Comparison of ENCODE assay signal across 34 mouse cellular contexts in the genomic region with DNA sequence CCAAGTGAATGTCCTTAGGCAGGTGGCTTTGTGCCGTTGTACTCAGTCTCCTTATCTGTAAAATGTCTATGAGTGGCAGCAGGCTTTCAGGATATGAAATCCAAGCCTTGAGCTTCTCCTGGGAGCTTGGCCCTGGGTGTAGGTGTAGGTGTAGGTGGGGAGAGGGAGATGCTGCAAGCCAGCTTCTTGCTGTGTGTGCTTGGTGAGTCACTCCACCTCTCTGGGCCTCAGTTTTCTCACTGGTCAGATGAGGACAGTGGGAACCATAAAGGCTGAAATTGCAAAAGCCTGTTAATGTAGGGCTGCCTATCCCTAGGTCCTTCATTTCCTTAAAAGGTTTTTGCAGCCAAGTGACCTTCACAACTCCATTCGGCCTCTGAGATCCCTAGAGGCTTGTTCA. TPM values are rescaled to one million over a fixed set of nuclear protein-coding genes. Genes with fewer than 3 reads are reported as not detected.
DNase-seq lines count a peak whose midpoint lies in the region; ATAC-seq and TF ChIP-seq lines count a peak whose summit lies in the region.
"Had no signal": no experiment of that assay in that cellular context is flagged by ENCODE, and none has a peak within 500 bp of the region (broad histone marks: within the 10 kb centered on the region; RNA-seq: fewer than 3 reads in every experiment).

No protein-coding gene starts in this region.

- no peak overlapping the region for H3K4me3 ChIP-seq in heart, embryonic 10.5 days
- no peak overlapping the region for H3K4me3 ChIP-seq in liver, adult 2 months (ENCODE audit: insufficient read depth, low read depth, low read length)
- no peak overlapping the region for H3K4me3 ChIP-seq in liver, postnatal 0 days (ENCODE audit: low read depth, low read length)
- H3K4me3 ChIP-seq in brown adipose tissue, adult 24 weeks (ENCODE audit: insufficient read depth, low read depth, low read length) = no peak overlapping the region
- H3K4me3 ChIP-seq: embryonic facial prominence, embryonic 13.5 days; erythroblast, embryonic 14.5 days; heart, embryonic 13.5 days; hindbrain, embryonic 15.5 days; limb, embryonic 13.5 days; liver, embryonic 12.5 days; neural tube, embryonic 15.5 days had no signal

- H3K4me1 ChIP-seq in heart, embryonic 10.5 days = peaks cover 38% of the 10 kb centered on the region
- no peaks in the 10 kb centered on the region; the same call in 1 of the 2 replicates for H3K4me1 ChIP-seq in liver, adult 2 months (ENCODE audit: control insufficient read depth, insufficient read depth, low read length)
- no peaks in the 10 kb centered on the region for H3K4me1 ChIP-seq in liver, postnatal 0 days (ENCODE audit: insufficient read depth)
- peaks cover 17% of the 10 kb centered on the region for H3K4me1 ChIP-seq in brown adipose tissue, adult 24 weeks (ENCODE audit: control insufficient read depth, insufficient read depth, insufficient read length, low read length)
- H3K4me1 ChIP-seq: liver, embryonic 12.5 days had no signal

- no peak for TF ChIP-seq POLR2A in liver, adult 2 months (IDR thresholded peaks at IDR 0.05; ENCODE audit: extremely low read depth, insufficient read depth, low read length)

- H3K27ac ChIP-seq in heart, embryonic 10.5 days = peak overlapping the region; percentile 24; the same call in 1 of the 2 replicates
- H3K27ac ChIP-seq in liver, adult 2 months (replicated peaks; ENCODE audit: insufficient read depth, low read depth, low read length) = no peak overlapping the region
- H3K27ac ChIP-seq in liver, postnatal 0 days (ENCODE audit: low read depth) = no peak overlapping the region
- H3K27ac ChIP-seq in brown adipose tissue, adult 24 weeks (replicated peaks; ENCODE audit: low read depth, low read length) = 0 out of 2 replicates have a peak overlapping the region, but pooled peaks have one; percentile 6
- H3K27ac ChIP-seq: heart, embryonic 13.5 days; hindbrain, embryonic 15.5 days; limb, embryonic 13.5 days; liver, embryonic 12.5 days; macrophage; neural tube, embryonic 15.5 days had no signal

- H3K9ac ChIP-seq in liver, adult 2 months (ENCODE audit: low read depth, low read length) = no peak overlapping the region
- H3K9ac ChIP-seq in liver, postnatal 0 days (replicated peaks) = no peak overlapping the region
- H3K9ac ChIP-seq: embryonic facial prominence, embryonic 13.5 days; heart, embryonic 13.5 days; hindbrain, embryonic 15.5 days; liver, embryonic 12.5 days; neural tube, embryonic 15.5 days had no signal

- H3K4me2 ChIP-seq in liver, postnatal 0 days (ENCODE audit: low read depth, low read length) = no peak overlapping the region
- H3K4me2 ChIP-seq: hindbrain, embryonic 15.5 days; limb, embryonic 13.5 days; liver, embryonic 12.5 days; neural tube, embryonic 15.5 days had no signal

- TF ChIP-seq CTCF in liver, adult 2 months (IDR thresholded peaks at IDR 0.05; ENCODE audit: low read depth, low read length) = no peak
- TF ChIP-seq CTCF in liver, postnatal 0 days (IDR thresholded peaks at IDR 0.05; ENCODE audit: low read depth) = no peak

- no peak for DNase-seq in heart, embryonic 10.5 days (ENCODE audit: low spot score)
- DNase-seq in heart, adult 8-10 months (ENCODE audit: low spot score) = no peak
- peak; percentile 2 for DNase-seq in liver, adult 2 months (ENCODE audit: extremely low read depth, low read depth, low spot score)
- no peak for DNase-seq in liver, postnatal 0 days
- peak; percentile 54 for DNase-seq in brain, adult 2 months (ENCODE audit: low read depth, low spot score)
- DNase-seq in cerebellum, postnatal 25 days = no peak
- DNase-seq: B cell, adult 2 months; cerebellum, adult 11 months; cerebellum, adult 9-10 months; embryo, embryonic 11 days; lung, adult 18-20 months; right cerebral cortex, postnatal 4 days; thymus, adult 18-20 months; thymus, postnatal 25 days had no signal

- H3K9me3 ChIP-seq in heart, embryonic 10.5 days = no peaks in the 10 kb centered on the region
- H3K9me3 ChIP-seq in liver, postnatal 0 days (ENCODE audit: low read length) = no peaks in the 10 kb centered on the region
- H3K9me3 ChIP-seq: embryonic facial prominence, embryonic 13.5 days; heart, embryonic 13.5 days; hindbrain, embryonic 15.5 days; limb, embryonic 13.5 days; liver, embryonic 12.5 days; neural tube, embryonic 15.5 days had no signal

- no peak for ATAC-seq in liver, postnatal 0 days
- ATAC-seq: forebrain, embryonic 16.5 days; liver, embryonic 12.5 days had no signal

- TF ChIP-seq EP300 in liver, postnatal 0 days (IDR thresholded peaks at IDR 0.05; ENCODE audit: low read depth) = no peak

- whole genome bisulfite sequencing in heart, embryonic 10.5 days = 21% methylated on average over 2 of the region's 2 CpGs
- WGBS in liver, adult 2 months = 42% methylated on average over 2 of the region's 2 CpGs
- 52% methylated on average over 2 of the region's 2 CpGs for WGBS in liver, postnatal 0 days (ENCODE audit: insufficient replicate concordance)

- H3K36me3 ChIP-seq in heart, embryonic 10.5 days = no peaks in the 10 kb centered on the region
- H3K36me3 ChIP-seq in liver, adult 2 months (ENCODE audit: control insufficient read depth, insufficient read depth, low read length) = no peaks in the 10 kb centered on the region
- no peaks in the 10 kb centered on the region for H3K36me3 ChIP-seq in liver, postnatal 0 days (replicated peaks; ENCODE audit: insufficient read depth, low read length)
- H3K36me3 ChIP-seq: embryonic facial prominence, embryonic 13.5 days; heart, embryonic 13.5 days; hindbrain, embryonic 15.5 days; limb, embryonic 13.5 days; liver, embryonic 12.5 days; neural tube, embryonic 15.5 days had no signal

- peaks cover 70% of the 10 kb centered on the region for H3K27me3 ChIP-seq in heart, embryonic 10.5 days (ENCODE audit: insufficient read depth, poor library complexity, severe bottlenecking)
- H3K27me3 ChIP-seq in liver, adult 2 months (ENCODE audit: control insufficient read depth, insufficient read depth, low read length) = no peaks in the 10 kb centered on the region
- peaks cover 21% of the 10 kb centered on the region; the same call in 1 of the 2 replicates for H3K27me3 ChIP-seq in liver, postnatal 0 days (ENCODE audit: insufficient read depth, low read length)

- H3K79me2 ChIP-seq in liver, adult 2 months (ENCODE audit: control insufficient read depth, insufficient read depth, low read length) = no peaks in the 10 kb centered on the region

RNA-seq across cellular contexts. Expression of gene Kcng4, which starts 0.5 kb away (rescaled TPM):
- polyA plus RNA-seq in heart, embryonic 10.5 days (2016; fragmentation: Nextera tagmentation; extraction: Ambion mirVana) = not detected in 2 replicates
- total RNA-seq in heart, adult 8-10 months (2022) = under 1 TPM in 2 of 4 experiments, not detected in 2; 0.09 to 0.12 TPM
- total RNA-seq in liver, adult 2 months (2014; rRNA removed) = under 0.01 TPM in 1 of 2 replicates, not detected in the other
- 0.04 TPM in 1 of 2 replicates, not detected in the other for polyA plus RNA-seq in liver, adult 2 months (2012; rRNA removed)
- polyA plus RNA-seq in liver, postnatal 0 days (2015; fragmentation: Nextera tagmentation; extraction: Ambion mirVana) = not detected in 2 replicates
- polyA plus RNA-seq in brown adipose tissue, adult 24 weeks (2012; ENCODE audit: insufficient read depth, insufficient read length, missing spikeins) = 1.9 TPM in 2 replicates
- total RNA-seq: megakaryocyte-erythroid progenitor cell, adult 5-6 weeks; monocyte, adult 5-6 weeks had no signal
- polyA plus RNA-seq: erythroblast, embryonic 14.5 days; forebrain, embryonic 16.5 days; heart, embryonic 13.5 days; limb, embryonic 13.5 days; liver, embryonic 12.5 days; macrophage had no signal

RNA-seq across cellular contexts. Expression of gene Adad2, which starts 23.4 kb away (rescaled TPM):
- polyA plus RNA-seq in heart, embryonic 10.5 days (2016; fragmentation: Nextera tagmentation; extraction: Ambion mirVana) = 0.14 TPM in 1 of 2 replicates, not detected in the other
- not detected for total RNA-seq in heart, adult 8-10 months (2022)
- not detected in 2 replicates for total RNA-seq in liver, adult 2 months (2014; rRNA removed)
- not detected in 2 replicates for polyA plus RNA-seq in liver, adult 2 months (2012; rRNA removed)
- polyA plus RNA-seq in liver, postnatal 0 days (2015; fragmentation: Nextera tagmentation; extraction: Ambion mirVana) = not detected in 2 replicates
- not detected in 2 replicates for polyA plus RNA-seq in brown adipose tissue, adult 24 weeks (2012; ENCODE audit: insufficient read depth, insufficient read length, missing spikeins)
- total RNA-seq: adrenal gland, adult 18-20 months; adrenal gland, postnatal 4 days; gastrocnemius, postnatal 14 days; heart, adult 18-20 months; heart, postnatal 10 days; megakaryocyte-erythroid progenitor cell, adult 5-6 weeks; monocyte, adult 5-6 weeks had no signal
- polyA plus RNA-seq: embryonic facial prominence, embryonic 13.5 days; erythroblast, embryonic 14.5 days; forebrain, embryonic 11.5 days; forebrain, embryonic 16.5 days; heart, embryonic 13.5 days; liver, embryonic 12.5 days; macrophage; spleen, adult 2 months; stomach, postnatal 0 days had no signal

RNA-seq across cellular contexts. Expression of gene Wfdc1, which starts 30.2 kb away (rescaled TPM):
- 1.3 and 1.6 TPM in 2 replicates for polyA plus RNA-seq in heart, embryonic 10.5 days (2016; fragmentation: Nextera tagmentation; extraction: Ambion mirVana)
- total RNA-seq in heart, adult 8-10 months (2022) = 10 to 100 TPM; 22.2 to 32.4 (median 25.2) TPM
- 6.6 and 8.4 TPM in 2 replicates for total RNA-seq in liver, adult 2 months (2014; rRNA removed)
- 11.8 and 16.2 TPM in 2 replicates for polyA plus RNA-seq in liver, adult 2 months (2012; rRNA removed)
- 6.0 and 7.2 TPM in 2 replicates for polyA plus RNA-seq in liver, postnatal 0 days (2015; fragmentation: Nextera tagmentation; extraction: Ambion mirVana)
- 1.7 and 3.0 TPM in 2 replicates for polyA plus RNA-seq in brown adipose tissue, adult 24 weeks (2012; ENCODE audit: insufficient read depth, insufficient read length, missing spikeins)
- total RNA-seq: megakaryocyte-erythroid progenitor cell, adult 5-6 weeks; monocyte, adult 5-6 weeks had no signal
- polyA plus RNA-seq: erythroblast, embryonic 14.5 days; macrophage had no signal

RNA-seq across cellular contexts. Expression of gene Taf1c, which starts 30.9 kb away (rescaled TPM):
- polyA plus RNA-seq in heart, embryonic 10.5 days (2016; fragmentation: Nextera tagmentation; extraction: Ambion mirVana) = 9.9 and 11.2 TPM in 2 replicates
- total RNA-seq in heart, adult 8-10 months (2022) = 1 to 10 TPM; 3.4 to 4.4 (median 4.0) TPM
- 0.83 and 1.2 TPM in 2 replicates for total RNA-seq in liver, adult 2 months (2014; rRNA removed)
- polyA plus RNA-seq in liver, adult 2 months (2012; rRNA removed) = 2.7 and 3.6 TPM in 2 replicates
- polyA plus RNA-seq in liver, postnatal 0 days (2015; fragmentation: Nextera tagmentation; extraction: Ambion mirVana) = 2.4 and 2.7 TPM in 2 replicates
- 0.92 and 1.8 TPM in 2 replicates for polyA plus RNA-seq in brown adipose tissue, adult 24 weeks (2012; ENCODE audit: insufficient read depth, insufficient read length, missing spikeins)

Comparison
In these comparisons a context has a peak if more than half of its experiments do, and no peak if none do; other contexts are left out.
1. DNase-seq: peak in liver, adult 2 months (single experiment) and brain, adult 2 months (single experiment); none in heart, embryonic 10.5 days (single experiment), heart, adult 8-10 months (single experiment), liver, postnatal 0 days (single experiment) and cerebellum, postnatal 25 days (0 of 2).
2. H3K27ac ChIP-seq: peak in heart, embryonic 10.5 days (single experiment) and brown adipose tissue, adult 24 weeks (single experiment); none in liver, adult 2 months (single experiment) and liver, postnatal 0 days (single experiment).